Mouse (Mus musculus) cerebellum, postnatal 4 days (tissue): ENCODE results near the gene Tsacc.

ENCODE experiments used
- DNase-seq, 2 experiments: peaks; one replicate each; pipeline ENCODE4 v3.0.0; 2022; ENCODE audit warnings: low spot score in 2 of 2, mixed read lengths in 1 of 2

Gene Tsacc

GRCm38 (mm10) chr3:88239446-88239845 lies 57.4 kb downstream of the Tsacc start:
- DNase-seq = no peak

- peak in 1 of 2 experiments; percentile 44 for DNase-seq
These were observed 57.9 kb downstream of the Tsacc start for GRCm38 (mm10) chr3:88238866-88239391.

GRCm38 (mm10) chr3:88237556-88238194 lies 59.1 kb downstream of the Tsacc start:
- no peak for DNase-seq

- DNase-seq = no peak
These were observed 59.6 kb downstream of the Tsacc start for GRCm38 (mm10) chr3:88237161-88237555.

GRCm38 (mm10) chr3:88235616-88236015 lies 61.2 kb downstream of the Tsacc start:
- DNase-seq = no peak

GRCm38 (mm10) chr3:88235216-88235615 lies 61.6 kb downstream of the Tsacc start:
- peak in 1 of 2 experiments; percentile 55 for DNase-seq

- no peak for DNase-seq
These were observed 62.8 kb downstream of the Tsacc start for GRCm38 (mm10) chr3:88234041-88234440.

- no peak for DNase-seq
These were observed 63.7 kb downstream of the Tsacc start for GRCm38 (mm10) chr3:88232851-88233649.
